Mouse (Mus musculus) lung, embryonic 15.5 days (tissue): ENCODE data around the gene Sprr2i. TPM values are rescaled to one million over a fixed set of nuclear protein-coding genes. Genes with fewer than 3 reads are reported as not detected.

Source experiments
- polyA plus RNA-seq: library from polyadenylated mRNA; unstranded; fragments of >200 nt; fragmentation: Nextera tagmentation; extraction: Ambion mirVana; gene quantifications from 2 replicates; pipeline ENCODE4 v1.2.1, GENCODE M21; 2015

The Sprr2i gene
- polyA plus RNA-seq, 1 experiment from 2014 or later: not detected

Other genes with a start within 250 kb of the Sprr2i start
- gene Sprr2a1, start 192.2 kb upstream of the Sprr2i start, polyA plus RNA-seq: 0.22 TPM in 1 of 2 replicates, not detected in the other
- gene Sprr2a2, start 192.1 kb upstream of the Sprr2i start, polyA plus RNA-seq: 4.2 and 15.4 TPM in 2 replicates
- gene Sprr2a3, start 122.6 kb upstream of the Sprr2i start, polyA plus RNA-seq: 0.87 TPM in 1 of 2 replicates, not detected in the other
- not detected in 2 replicates for gene Sprr2b, start 91.4 kb upstream of the Sprr2i start, polyA plus RNA-seq
- gene Sprr2d, start 68.9 kb upstream of the Sprr2i start, polyA plus RNA-seq: not detected in 2 replicates
- gene Sprr2e, start 55.8 kb upstream of the Sprr2i start, polyA plus RNA-seq: not detected in 2 replicates
- gene Sprr2f, start 42.8 kb upstream of the Sprr2i start, polyA plus RNA-seq: not detected in 2 replicates
- not detected in 2 replicates for gene Sprr2h, start 22.3 kb upstream of the Sprr2i start, polyA plus RNA-seq
- gene Sprr2j-ps, start 10.1 kb downstream of the Sprr2i start, polyA plus RNA-seq: not detected in 2 replicates
- 7.5 and 8.0 TPM in 2 replicates for gene Gm9774, start 21.4 kb downstream of the Sprr2i start, polyA plus RNA-seq
- gene Sprr2k, start 24.6 kb downstream of the Sprr2i start, polyA plus RNA-seq: not detected in 2 replicates
- not detected in 2 replicates for gene Sprr1b, start 30.8 kb downstream of the Sprr2i start, polyA plus RNA-seq
- gene Sprr3, start 50.7 kb downstream of the Sprr2i start, polyA plus RNA-seq: 0.20 TPM in 1 of 2 replicates, not detected in the other
- gene Sprr1a, start 77.9 kb downstream of the Sprr2i start, polyA plus RNA-seq: 0.82 and 1.2 TPM in 2 replicates
- not detected in 2 replicates for gene Sprr4, start 92.5 kb downstream of the Sprr2i start, polyA plus RNA-seq
- gene 2310046K23Rik, start 126.5 kb downstream of the Sprr2i start, polyA plus RNA-seq: not detected in 2 replicates
- not detected in 2 replicates for gene Ivl, start 165.7 kb downstream of the Sprr2i start, polyA plus RNA-seq
- not detected in 2 replicates for gene Smcp, start 181.0 kb downstream of the Sprr2i start, polyA plus RNA-seq
- gene 2210017I01Rik, start 199.5 kb downstream of the Sprr2i start, polyA plus RNA-seq: not detected in 2 replicates
- not detected in 2 replicates for gene Lce6a, start 213.7 kb downstream of the Sprr2i start, polyA plus RNA-seq
- not detected in 2 replicates for gene Lce1a1, start 240.3 kb downstream of the Sprr2i start, polyA plus RNA-seq
- not detected in 2 replicates for gene Lce1b, start 248.9 kb downstream of the Sprr2i start, polyA plus RNA-seq